Mouse (Mus musculus) myocyte (in vitro differentiated cells): ENCODE measurements around the gene Adam10.

Source experiments
- CEBPB ChIP-seq: IDR thresholded peaks from 2 replicates; pipeline ENCODE4 v1.6.1; 2011; ENCODE audit warnings: mild to moderate bottlenecking, moderate library complexity; ENCODE audit not compliant: poor library complexity, insufficient read depth, severe bottlenecking
- E2F4 ChIP-seq: IDR thresholded peaks from one replicate; pipeline ENCODE4 v1.6.1; 2011; ENCODE audit warnings: mild to moderate bottlenecking, control low read depth, moderate library complexity; ENCODE audit not compliant: insufficient read depth
- MAX ChIP-seq: IDR thresholded peaks from one replicate; pipeline ENCODE4 v1.6.1; 2011; ENCODE audit warnings: low read depth, mild to moderate bottlenecking, control low read depth
- MYOG ChIP-seq, 3 experiments: IDR thresholded peaks; one replicate each; pipeline ENCODE4 v1.6.1; 2011; ENCODE audit warnings: control low read depth in 2 of 3, low read depth in 2 of 3, mild to moderate bottlenecking in 2 of 3; ENCODE audit not compliant: insufficient read length in 2 of 3, control insufficient read depth in 1 of 3, insufficient read depth in 1 of 3
- POLR2A ChIP-seq: IDR thresholded peaks from one replicate; pipeline ENCODE4 v1.6.1; 2011; ENCODE audit warnings: low read depth, mild to moderate bottlenecking, control low read depth, moderate library complexity; ENCODE audit not compliant: insufficient read length
- SRF ChIP-seq: IDR thresholded peaks from one replicate; pipeline ENCODE4 v1.6.1; 2011; ENCODE audit warnings: low read depth; ENCODE audit not compliant: control insufficient read depth, insufficient read length
- USF1 ChIP-seq: IDR thresholded peaks from one replicate; pipeline ENCODE4 v1.6.1; 2011; ENCODE audit warnings: low read depth, mild to moderate bottlenecking, control low read depth, moderate library complexity

- TF ChIP-seq POLR2A = no peak
- no peak for TF ChIP-seq USF1
- no peak for TF ChIP-seq MAX
- no peak for TF ChIP-seq MYOG (IDR thresholded peaks at IDR 0.05; ENCODE audit: control insufficient read depth in 1 of 3, insufficient read depth in 1 of 3, insufficient read length in 2 of 3, low read depth in 2 of 3)
- no peak for TF ChIP-seq SRF
- no peak for TF ChIP-seq CEBPB
- TF ChIP-seq E2F4 = no peak
Measured at GRCm38 (mm10) chr9:70669197-70669596, 9.6 kb upstream of the Adam10 start.
